Mouse (Mus musculus) ES-Bruce4 (cell line): ENCODE results near the gene Pbld1. TPM values are rescaled to one million over a fixed set of nuclear protein-coding genes. Genes with fewer than 3 reads are reported as not detected.
A peak's percentile ranks its signal among the peaks of the same experiment; 100 is the strongest.

Experiments
- H3K27ac ChIP-seq: 2 replicates; pipeline ENCODE4 v1.5.1; 2012; ENCODE audit warnings: low read length, inconsistent platforms; ENCODE audit not compliant: insufficient read depth
- H3K27me3 ChIP-seq: 2 replicates; pipeline ENCODE4 v1.6.1; 2012; ENCODE audit warnings: mild to moderate bottlenecking, low read length, inconsistent platforms; ENCODE audit not compliant: control insufficient read depth, poor library complexity, insufficient read depth, severe bottlenecking
- H3K36me3 ChIP-seq: 2 replicates; pipeline ENCODE4 v1.6.1; 2012; ENCODE audit warnings: inconsistent platforms, mild to moderate bottlenecking, low read length, moderate library complexity; ENCODE audit not compliant: control insufficient read depth, poor library complexity, insufficient read depth, severe bottlenecking
- H3K4me1 ChIP-seq: one replicate; pipeline ENCODE4 v1.8.1; 2011; ENCODE audit warnings: low read length; ENCODE audit not compliant: control insufficient read depth, insufficient read depth
- H3K4me3 ChIP-seq: 2 replicates; pipeline ENCODE4 v1.5.1; 2011; ENCODE audit warnings: low read depth, mild to moderate bottlenecking, low read length
- H3K9ac ChIP-seq: 2 replicates; pipeline ENCODE4 v1.6.1; 2012; ENCODE audit warnings: low read depth, mild to moderate bottlenecking, inconsistent platforms; ENCODE audit not compliant: poor library complexity, severe bottlenecking
- H3K9me3 ChIP-seq: replicated peaks from 2 replicates; pipeline ENCODE4 v1.6.1; 2012; ENCODE audit warnings: mild to moderate bottlenecking, low read length, inconsistent platforms; ENCODE audit not compliant: control insufficient read depth, poor library complexity, insufficient read depth, severe bottlenecking
- CTCF ChIP-seq: IDR thresholded peaks from one replicate; pipeline ENCODE4 v1.8.1; 2011; ENCODE audit warnings: low read depth, low read length
- EP300 ChIP-seq: IDR thresholded peaks from 2 replicates; pipeline ENCODE4 v1.6.1; 2011; ENCODE audit warnings: low read depth, low read length; ENCODE audit not compliant: insufficient read depth
- POLR2A ChIP-seq: IDR thresholded peaks from one replicate; pipeline ENCODE4 v1.8.1; 2011; ENCODE audit warnings: low read length; ENCODE audit not compliant: insufficient read depth
- polyA plus RNA-seq: library from polyadenylated mRNA; stranded (reverse); fragments of >200 nt; gene quantifications from 2 replicates; pipeline ENCODE4 v1.2.4, GENCODE M21; 2011; ENCODE audit warnings: low read depth; ENCODE audit not compliant: missing spikeins, insufficient read depth, insufficient read length

The Pbld1 gene
- polyA plus RNA-seq, 1 experiment = not detected

DNA sequence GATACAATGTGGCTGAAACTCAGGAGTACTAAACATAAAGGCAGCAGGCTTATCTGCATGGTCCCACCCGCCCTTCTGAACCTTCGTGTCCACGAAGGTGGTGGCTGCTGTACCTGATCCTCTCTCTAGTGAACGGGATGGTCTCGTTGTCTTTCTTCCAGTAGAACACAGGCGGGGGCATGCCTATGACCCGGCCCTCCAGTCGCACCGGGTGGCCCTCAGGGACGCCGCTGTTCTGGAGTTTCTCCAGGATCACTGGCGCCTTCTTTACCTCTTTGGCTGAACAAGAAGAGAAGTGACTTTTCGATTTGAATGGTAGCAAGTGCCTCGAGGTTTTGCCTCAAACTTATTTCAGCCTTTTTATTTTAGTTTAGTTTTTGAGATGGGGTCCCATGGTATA is 60.0 kb downstream of the Pbld1 start:
- peak overlapping the region; percentile 5; the same call in 1 of the 2 replicates for H3K4me3 ChIP-seq
- H3K27me3 ChIP-seq = no peaks in the 10 kb centered on the region
- no peaks in the 10 kb centered on the region for H3K4me1 ChIP-seq
- H3K27ac ChIP-seq = no peak overlapping the region
- no peaks in the 10 kb centered on the region for H3K36me3 ChIP-seq
- H3K9ac ChIP-seq = no peak overlapping the region
- no peak for TF ChIP-seq EP300
- H3K9me3 ChIP-seq = no peaks in the 10 kb centered on the region

DNA sequence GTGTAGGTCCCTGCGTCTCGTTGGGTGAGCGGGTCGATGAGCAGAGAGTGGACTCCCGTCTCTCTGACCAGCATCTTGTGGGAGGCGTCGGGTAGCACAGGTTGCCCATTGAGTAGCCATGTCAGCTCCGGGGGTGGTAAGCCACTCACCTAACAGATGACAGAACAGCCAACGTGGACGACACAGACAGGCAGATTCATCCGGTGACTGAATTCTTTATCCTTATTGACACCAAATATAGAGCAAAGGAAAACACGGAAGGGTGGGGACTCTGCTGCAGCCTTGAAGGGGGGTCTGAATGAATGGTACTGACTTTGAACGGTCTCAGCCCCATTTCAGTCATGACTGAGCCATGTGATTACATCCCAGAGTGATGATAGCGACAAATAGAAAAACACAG is 62.0 kb downstream of the Pbld1 start:
- Histone ChIP-seq H3K27ac (no peak overlapping the region), H3K36me3 (no peaks in the 10 kb centered on the region), H3K9me3 (no peaks in the 10 kb centered on the region), H3K27me3 (no peaks in the 10 kb centered on the region), H3K4me1 (no peaks in the 10 kb centered on the region), H3K9ac (no peak overlapping the region), H3K4me3 (no peak overlapping the region)
- no peak for TF ChIP-seq POLR2A
- no peak for TF ChIP-seq EP300
- TF ChIP-seq CTCF = no peak

DNA sequence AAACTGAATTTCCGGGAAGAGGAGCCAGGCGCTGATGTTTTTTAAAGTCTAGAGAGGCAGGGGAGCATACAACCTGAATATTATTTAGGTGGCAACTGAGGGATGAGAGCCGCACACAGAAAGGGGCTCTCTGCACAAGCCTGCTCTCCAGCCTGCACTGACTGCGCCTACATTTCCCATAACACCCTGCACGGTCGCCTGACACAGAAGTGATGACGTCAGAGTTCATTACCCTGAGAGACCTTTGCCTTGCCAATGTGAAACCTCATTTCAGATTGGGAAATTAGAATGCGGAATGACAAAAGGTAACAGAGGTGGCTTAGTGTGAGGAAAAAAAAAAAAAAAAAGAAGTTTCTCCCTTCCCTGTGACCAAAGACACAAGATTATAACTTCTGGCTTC is 62.6 kb downstream of the Pbld1 start:
- Histone ChIP-seq H3K36me3 (no peaks in the 10 kb centered on the region), H3K4me3 (no peak overlapping the region), H3K4me1 (no peaks in the 10 kb centered on the region), H3K9me3 (no peaks in the 10 kb centered on the region), H3K27ac (no peak overlapping the region), H3K9ac (no peak overlapping the region), H3K27me3 (no peaks in the 10 kb centered on the region)
- TF ChIP-seq EP300 (no peak), POLR2A (no peak), CTCF (no peak)

DNA sequence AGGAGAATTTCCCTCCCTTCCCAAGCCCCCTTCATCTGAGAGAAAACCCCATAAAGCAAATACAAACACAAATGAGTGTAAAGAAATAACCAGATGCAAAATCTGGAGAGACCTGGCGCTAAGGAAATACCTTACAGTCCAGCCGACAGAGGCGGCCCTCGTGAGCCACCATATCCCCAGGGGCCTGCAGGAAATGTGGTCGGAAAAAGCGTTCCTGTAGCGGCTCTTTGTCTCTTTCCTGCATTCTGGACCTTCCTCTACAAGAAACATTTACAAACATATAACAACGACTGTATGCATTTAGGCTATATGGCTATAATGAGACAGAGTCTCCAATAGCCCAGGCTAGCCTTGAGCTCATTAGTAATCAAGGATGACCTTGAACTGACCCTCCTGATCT is 63.2 kb downstream of the Pbld1 start:
- H3K36me3 ChIP-seq = no peaks in the 10 kb centered on the region
- no peak overlapping the region for H3K27ac ChIP-seq

DNA sequence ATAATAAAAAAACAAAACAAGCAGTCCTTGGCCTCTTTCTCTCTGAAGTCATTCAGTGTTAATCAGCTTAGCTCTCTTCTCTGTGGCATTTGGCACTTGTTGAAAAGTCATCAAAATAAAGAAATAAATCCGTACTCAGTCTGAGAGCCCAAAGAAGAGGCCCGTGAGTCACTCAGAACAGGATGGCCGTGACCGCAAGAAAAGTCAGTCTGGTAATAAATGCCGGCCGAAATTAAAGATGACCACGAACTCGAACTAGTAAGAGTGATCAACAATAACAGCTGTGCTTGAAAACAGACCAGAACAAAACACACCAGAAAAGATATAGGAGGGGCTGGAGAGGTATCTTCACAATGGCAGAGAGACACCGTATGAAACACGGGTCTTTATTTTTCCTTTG is 64.1 kb downstream of the Pbld1 start:
- Histone ChIP-seq H3K9ac (no peak overlapping the region), H3K27me3 (no peaks in the 10 kb centered on the region)
- TF ChIP-seq EP300 (no peak), CTCF (no peak), POLR2A (no peak)

More for the DNA sequence above, 63.2 kb downstream of the Pbld1 start:
- TF ChIP-seq POLR2A = no peak
- no peak for TF ChIP-seq CTCF
- no peak for TF ChIP-seq EP300
- Histone ChIP-seq H3K4me1 (no peaks in the 10 kb centered on the region), H3K27me3 (no peaks in the 10 kb centered on the region), H3K9me3 (no peaks in the 10 kb centered on the region), H3K9ac (no peak overlapping the region), H3K4me3 (no peak overlapping the region)

DNA sequence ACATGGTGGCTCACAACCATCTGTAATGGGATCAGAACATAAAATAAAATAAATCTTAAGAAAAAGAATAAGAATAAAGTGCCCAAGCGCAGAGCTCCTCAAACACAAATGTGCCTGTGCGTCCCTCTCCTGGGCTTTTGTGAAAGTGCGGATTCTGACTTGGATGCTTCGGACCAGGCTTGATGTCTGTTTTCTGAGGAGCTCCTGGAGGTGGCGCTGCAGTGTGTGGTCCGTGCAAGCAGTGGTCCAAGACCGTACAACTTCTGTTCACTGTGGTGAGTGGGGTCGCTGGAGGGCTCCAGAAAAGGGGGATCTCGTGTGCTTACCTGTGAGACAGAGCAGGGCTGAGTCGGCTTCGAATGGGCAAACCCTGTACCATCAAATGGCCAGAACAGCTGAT is 65.4 kb downstream of the Pbld1 start:
- no peak overlapping the region for H3K4me3 ChIP-seq
- no peak overlapping the region for H3K9ac ChIP-seq
- no peaks in the 10 kb centered on the region for H3K36me3 ChIP-seq
- no peaks in the 10 kb centered on the region for H3K4me1 ChIP-seq
- TF ChIP-seq EP300 (no peak), CTCF (peak; percentile 89)
- no peak overlapping the region for H3K27ac ChIP-seq
- no peaks in the 10 kb centered on the region for H3K27me3 ChIP-seq
- H3K9me3 ChIP-seq = no peaks in the 10 kb centered on the region

More for the DNA sequence above, 64.1 kb downstream of the Pbld1 start:
- H3K4me3 ChIP-seq = no peak overlapping the region
- H3K9me3 ChIP-seq = no peaks in the 10 kb centered on the region
- H3K4me1 ChIP-seq = no peaks in the 10 kb centered on the region
- H3K27ac ChIP-seq = no peak overlapping the region
- no peaks in the 10 kb centered on the region for H3K36me3 ChIP-seq

DNA sequence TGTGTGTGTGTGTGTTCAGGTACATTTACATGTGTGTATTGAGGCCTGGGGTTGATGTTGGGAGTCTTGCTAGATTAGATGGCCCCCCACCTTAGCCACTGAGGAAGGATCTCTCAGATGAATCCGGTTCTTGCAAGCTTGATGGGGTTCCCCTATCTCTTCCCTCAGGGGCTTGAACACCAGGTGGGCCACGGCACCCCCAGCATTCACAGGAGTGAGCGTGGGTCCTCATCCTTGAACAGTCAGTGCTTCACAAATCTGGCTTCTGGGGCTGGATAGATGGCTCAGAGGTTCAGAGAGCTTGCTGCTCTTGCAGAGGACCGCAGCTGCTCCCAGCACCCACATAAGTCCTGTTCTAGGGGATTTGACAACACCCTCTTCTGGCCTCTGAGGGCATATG is 66.2 kb downstream of the Pbld1 start:
- Histone ChIP-seq H3K36me3 (no peaks in the 10 kb centered on the region), H3K4me3 (no peak overlapping the region), H3K27me3 (no peaks in the 10 kb centered on the region), H3K27ac (no peak overlapping the region), H3K4me1 (no peaks in the 10 kb centered on the region), H3K9ac (no peak overlapping the region), H3K9me3 (no peaks in the 10 kb centered on the region)
- no peak for TF ChIP-seq CTCF
- TF ChIP-seq EP300 = no peak
- no peak for TF ChIP-seq POLR2A
